ENCODE assay signal across 34 mouse cellular contexts in the genomic region with DNA sequence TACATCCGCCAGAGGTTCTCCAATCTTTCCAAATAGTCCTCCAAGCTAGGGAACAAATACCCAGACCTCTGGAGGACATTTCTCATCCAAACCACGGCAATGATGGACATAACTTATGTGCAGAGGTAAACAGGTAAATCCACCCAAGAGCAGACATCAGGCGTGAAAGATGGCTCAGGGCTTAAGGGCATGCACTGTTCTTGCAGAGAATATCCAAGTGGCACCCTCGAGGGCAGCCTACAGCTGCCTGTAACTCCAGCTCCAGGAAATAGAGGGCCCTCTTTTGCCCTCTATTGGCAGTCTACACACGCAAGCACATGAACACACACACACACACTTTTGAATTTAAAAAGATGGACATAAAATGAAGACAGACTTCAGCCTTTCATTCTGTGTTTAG.
"Had no signal": no experiment of that assay in that cellular context is flagged by ENCODE, and none has a peak within 500 bp of the region (broad histone marks: within the 10 kb centered on the region; RNA-seq: fewer than 3 reads in every experiment).

No protein-coding gene starts in this region.

- ATAC-seq: hindbrain, embryonic 16.5 days; hindbrain, postnatal 0 days; inflammation-experienced regulatory T-cells, adult 6 months; intestine, embryonic 15.5 days; intestine, embryonic 16.5 days; intestine, postnatal 0 days had no signal

- H3K4me1 ChIP-seq: hindbrain, embryonic 13.5 days; hindbrain, embryonic 15.5 days; intestine, embryonic 15.5 days had no signal

- H3K27ac ChIP-seq: heart, embryonic 13.5 days; heart, embryonic 15.5 days; hindbrain, embryonic 10.5 days; hindbrain, embryonic 12.5 days; hindbrain, embryonic 13.5 days; hindbrain, embryonic 14.5 days; hindbrain, embryonic 15.5 days; hindbrain, postnatal 0 days; intestine, embryonic 15.5 days; kidney, embryonic 15.5 days; kidney, postnatal 0 days; layer of hippocampus, adult 2 months; left cerebral cortex, adult 2 months had no signal

- H3K4me3 ChIP-seq: heart, embryonic 13.5 days; heart, embryonic 15.5 days; hindbrain, embryonic 10.5 days; hindbrain, embryonic 12.5 days; hindbrain, embryonic 13.5 days; hindbrain, embryonic 15.5 days; intestine, embryonic 15.5 days; kidney, embryonic 15.5 days; layer of hippocampus, adult 2 months; left cerebral cortex, adult 2 months had no signal

- H3K9me3 ChIP-seq: heart, embryonic 13.5 days; heart, embryonic 15.5 days; hindbrain, embryonic 10.5 days; hindbrain, embryonic 12.5 days; hindbrain, embryonic 13.5 days; hindbrain, embryonic 15.5 days; intestine, embryonic 15.5 days; kidney, embryonic 15.5 days had no signal

- H3K36me3 ChIP-seq: heart, embryonic 13.5 days; heart, embryonic 15.5 days; hindbrain, embryonic 10.5 days; hindbrain, embryonic 12.5 days; hindbrain, embryonic 13.5 days; hindbrain, embryonic 15.5 days; intestine, embryonic 15.5 days; kidney, embryonic 15.5 days had no signal

- H3K9ac ChIP-seq: heart, embryonic 13.5 days; heart, embryonic 15.5 days; hindbrain, embryonic 12.5 days; hindbrain, embryonic 13.5 days; hindbrain, embryonic 14.5 days; hindbrain, embryonic 15.5 days; intestine, embryonic 15.5 days; kidney, embryonic 15.5 days had no signal

- DNase-seq: heart, postnatal 10 days; heart, postnatal 14 days; heart, postnatal 36 days; heart, postnatal 4 days; kidney, adult 11 months; kidney, adult 18-20 months; kidney, adult 2 months; kidney, adult 8-10 months; kidney, adult 9 months; kidney, postnatal 10 days; kidney, postnatal 14 days; kidney, postnatal 25 days; kidney, postnatal 36 days; kidney, postnatal 4 days; layer of hippocampus, adult 9-11 months; layer of hippocampus, postnatal 36 days had no signal

- H3K4me2 ChIP-seq: heart, embryonic 11.5 days; heart, embryonic 13.5 days; heart, embryonic 15.5 days; hindbrain, embryonic 12.5 days; hindbrain, embryonic 13.5 days; hindbrain, embryonic 14.5 days; hindbrain, embryonic 15.5 days; intestine, embryonic 15.5 days; kidney, embryonic 15.5 days had no signal

- H3K27me3 ChIP-seq: hindbrain, embryonic 12.5 days; hindbrain, embryonic 13.5 days; hindbrain, embryonic 15.5 days; intestine, embryonic 15.5 days; kidney, embryonic 15.5 days had no signal
